8 mouse cellular contexts compared by ENCODE assay signal in genomic region chr11:31838442-31839083, GRCm38 (mm10). TPM values are rescaled to one million over a fixed set of nuclear protein-coding genes. Genes with fewer than 3 reads are reported as not detected.
DNase-seq lines count a peak whose midpoint lies in the region; ATAC-seq and TF ChIP-seq lines count a peak whose summit lies in the region.

No protein-coding gene starts in this region.

- WGBS in kidney, embryonic 14.5 days = 50% methylated on average over 7 of the region's 7 CpGs
- whole genome bisulfite sequencing in heart, embryonic 10.5 days = 55% methylated on average over 7 of the region's 7 CpGs
- WGBS in liver, embryonic 14.5 days (ENCODE audit: insufficient replicate concordance) = 65% methylated on average over 7 of the region's 7 CpGs
- 33% methylated on average over 7 of the region's 7 CpGs for WGBS in neural tube, embryonic 14.5 days

- no peaks in the 10 kb centered on the region for H3K36me3 ChIP-seq in kidney, embryonic 14.5 days (ENCODE audit: control insufficient read depth, insufficient read depth, low read length)
- H3K36me3 ChIP-seq in heart, embryonic 10.5 days = no peaks in the 10 kb centered on the region
- H3K36me3 ChIP-seq in liver, embryonic 14.5 days (replicated peaks; ENCODE audit: control insufficient read depth, insufficient read depth, low read depth) = no peaks in the 10 kb centered on the region
- no peaks in the 10 kb centered on the region for H3K36me3 ChIP-seq in neural tube, embryonic 14.5 days (ENCODE audit: control insufficient read depth, insufficient read depth, low read length)

- H3K27ac ChIP-seq in kidney, embryonic 14.5 days (ENCODE audit: low read depth, low read length) = no peak overlapping the region
- peak overlapping the region; percentile 63 for H3K27ac ChIP-seq in heart, embryonic 10.5 days
- H3K27ac ChIP-seq in liver, embryonic 14.5 days = peak overlapping the region; percentile 45
- H3K27ac ChIP-seq in neural tube, embryonic 14.5 days (ENCODE audit: low read depth, low read length) = peak overlapping the region; percentile 40; the same call in 1 of the 2 replicates

- no peak overlapping the region for H3K4me3 ChIP-seq in kidney, embryonic 14.5 days (ENCODE audit: low read length)
- no peak overlapping the region for H3K4me3 ChIP-seq in heart, embryonic 10.5 days
- no peak overlapping the region for H3K4me3 ChIP-seq in liver, embryonic 14.5 days (ENCODE audit: insufficient read depth in 1 of 2, low read depth in 2 of 2, low read length in 2 of 2)
- H3K4me3 ChIP-seq in neural tube, embryonic 14.5 days (ENCODE audit: low read depth, low read length) = no peak overlapping the region

- peak; percentile 96 for DNase-seq in kidney, adult 11 months
- DNase-seq in cerebellum, postnatal 36 days = peak; percentile 76 to 78
- DNase-seq in heart, embryonic 10.5 days (ENCODE audit: low spot score) = no peak
- DNase-seq in kidney, adult 8-10 months = peak; percentile 95 to 96
- no peak for DNase-seq in liver, embryonic 14.5 days (ENCODE audit: low read depth in 3 of 3, low spot score in 3 of 3)
- DNase-seq in embryo, embryonic 9.5 days (ENCODE audit: extremely low spot score) = no peak

- no peak for TF ChIP-seq CTCF in liver, embryonic 14.5 days (IDR thresholded peaks at IDR 0.05; ENCODE audit: low read depth)

- H3K9me3 ChIP-seq in kidney, embryonic 14.5 days (ENCODE audit: control insufficient read depth, low read length) = no peaks in the 10 kb centered on the region
- no peaks in the 10 kb centered on the region for H3K9me3 ChIP-seq in heart, embryonic 10.5 days
- H3K9me3 ChIP-seq in liver, embryonic 14.5 days (ENCODE audit: control insufficient read depth, low read length) = no peaks in the 10 kb centered on the region
- no peaks in the 10 kb centered on the region for H3K9me3 ChIP-seq in neural tube, embryonic 14.5 days (ENCODE audit: control insufficient read depth, low read length)

- no peak for TF ChIP-seq EP300 in liver, embryonic 14.5 days (IDR thresholded peaks at IDR 0.05; ENCODE audit: low read depth)

- H3K27me3 ChIP-seq in kidney, embryonic 14.5 days (ENCODE audit: control insufficient read depth, insufficient read depth, low read length) = no peaks in the 10 kb centered on the region
- no peaks in the 10 kb centered on the region for H3K27me3 ChIP-seq in heart, embryonic 10.5 days (ENCODE audit: insufficient read depth, poor library complexity, severe bottlenecking)
- H3K27me3 ChIP-seq in liver, embryonic 14.5 days (ENCODE audit: control insufficient read depth, insufficient read depth, low read length) = no peaks in the 10 kb centered on the region
- no peaks in the 10 kb centered on the region for H3K27me3 ChIP-seq in neural tube, embryonic 14.5 days (ENCODE audit: control insufficient read depth, insufficient read depth, low read length)

- H3K9ac ChIP-seq in kidney, embryonic 14.5 days (ENCODE audit: low read depth, low read length) = no peak overlapping the region
- no peak overlapping the region for H3K9ac ChIP-seq in liver, embryonic 14.5 days (replicated peaks)
- H3K9ac ChIP-seq in neural tube, embryonic 14.5 days (replicated peaks; ENCODE audit: low read depth, low read length) = no peak overlapping the region

- no peak for ATAC-seq in kidney, embryonic 14.5 days (ENCODE audit: low FRiP score, low TSS enrichment)
- ATAC-seq in liver, embryonic 14.5 days (ENCODE audit: insufficient read depth) = no peak
- ATAC-seq in neural tube, embryonic 14.5 days (ENCODE audit: low read depth) = peak; percentile 78

- peaks cover 8% of the 10 kb centered on the region; the same call in 1 of the 2 replicates for H3K4me1 ChIP-seq in kidney, embryonic 14.5 days (ENCODE audit: control insufficient read depth, insufficient read depth, low read length)
- peaks cover 29% of the 10 kb centered on the region for H3K4me1 ChIP-seq in heart, embryonic 10.5 days
- peaks cover 70 to 88% of the 10 kb centered on the region in 2 experiments for H3K4me1 ChIP-seq in liver, embryonic 14.5 days (replicated peaks; ENCODE audit: control insufficient read depth in 2 of 2, insufficient read depth in 2 of 2, low read length in 1 of 2)
- H3K4me1 ChIP-seq in neural tube, embryonic 14.5 days (ENCODE audit: control insufficient read depth, insufficient read depth, low read length) = 0 out of 2 replicates have a peak, but pooled peaks cover 14% of the 10 kb centered on the region

- no peak overlapping the region for H3K4me2 ChIP-seq in kidney, embryonic 14.5 days (replicated peaks; ENCODE audit: low read depth, low read length)
- no peak overlapping the region for H3K4me2 ChIP-seq in liver, embryonic 14.5 days (ENCODE audit: low read depth)
- no peak overlapping the region for H3K4me2 ChIP-seq in neural tube, embryonic 14.5 days (ENCODE audit: low read depth, low read length)

RNA-seq across cellular contexts. Expression of gene Cpeb4, which starts 33.4 kb away (rescaled TPM):
- 3.0 and 5.0 TPM in 2 replicates for polyA plus RNA-seq in kidney, embryonic 14.5 days (2014; fragmentation: Nextera tagmentation; extraction: Ambion mirVana)
- polyA plus RNA-seq in heart, embryonic 10.5 days (2016; fragmentation: Nextera tagmentation; extraction: Ambion mirVana) = 5.4 and 8.3 TPM in 2 replicates
- polyA plus RNA-seq in liver, embryonic 14.5 days (2012; rRNA removed) = 21.5 and 25.1 TPM in 2 replicates
- polyA plus RNA-seq in liver, embryonic 14.5 days (2014; fragmentation: Nextera tagmentation; extraction: Ambion mirVana) = 28.7 and 29.4 TPM in 2 replicates
- polyA plus RNA-seq in neural tube, embryonic 14.5 days (2014; fragmentation: Nextera tagmentation; extraction: Ambion mirVana) = 42.6 and 43.4 TPM in 2 replicates

Comparison
In these comparisons a context has a peak if more than half of its experiments do, and no peak if none do; other contexts are left out.
1. DNase-seq: peak in kidney, adult 11 months (single experiment), cerebellum, postnatal 36 days (2 of 2) and kidney, adult 8-10 months (2 of 2); none in heart, embryonic 10.5 days (single experiment), liver, embryonic 14.5 days (0 of 3) and embryo, embryonic 9.5 days (single experiment).